Mouse (Mus musculus) right cerebral cortex, postnatal 25 days (tissue): Measurements from ENCODE around the gene Rbl2.

Experiments used
- DNase-seq: peaks from one replicate; pipeline ENCODE4 v3.0.0; 2022

Gene Rbl2

GRCm38 (mm10) chr8:91069834-91070233, at the start of gene Rbl2:
Gene Rbl2 (plus strand): TSS chr8:91070057.
- DNase-seq: peak; percentile 97

GRCm38 (mm10) chr8:91034417-91034816, 35.4 kb upstream of the Rbl2 start:
- no peak for DNase-seq

- no peak for DNase-seq
These were observed 33.0 kb upstream of the Rbl2 start for GRCm38 (mm10) chr8:91036905-91037304.

GRCm38 (mm10) chr8:91038637-91039036, 31.2 kb upstream of the Rbl2 start:
- no peak for DNase-seq

- no peak for DNase-seq
These were observed 23.5 kb upstream of the Rbl2 start for GRCm38 (mm10) chr8:91046370-91046769.

- DNase-seq: peak; percentile 52
These were observed 18.8 kb upstream of the Rbl2 start for GRCm38 (mm10) chr8:91051037-91051436.

- no peak for DNase-seq
These were observed 15.4 kb upstream of the Rbl2 start for GRCm38 (mm10) chr8:91054418-91054817.

- no peak for DNase-seq
These were observed 13.0 kb upstream of the Rbl2 start for GRCm38 (mm10) chr8:91056848-91057247.

GRCm38 (mm10) chr8:91059086-91059578, 10.7 kb upstream of the Rbl2 start:
- no peak for DNase-seq

- DNase-seq: no peak
These were observed 9.9 kb upstream of the Rbl2 start for GRCm38 (mm10) chr8:91059884-91060510.

GRCm38 (mm10) chr8:91060555-91061471, 9.0 kb upstream of the Rbl2 start:
- DNase-seq: no peak

- DNase-seq: no peak
These were observed 4.7 kb upstream of the Rbl2 start for GRCm38 (mm10) chr8:91065179-91065578.

- DNase-seq: no peak
These were observed 450 bp upstream of the Rbl2 start for GRCm38 (mm10) chr8:91069407-91069806.

- DNase-seq: peak; percentile 55
These were observed 510 bp downstream of the Rbl2 start for GRCm38 (mm10) chr8:91070275-91070859.

GRCm38 (mm10) chr8:91077077-91077867, 7.4 kb downstream of the Rbl2 start:
- no peak for DNase-seq

- DNase-seq: no peak
These were observed 9.8 kb downstream of the Rbl2 start for GRCm38 (mm10) chr8:91079678-91080077.

GRCm38 (mm10) chr8:91081911-91082310, 12.1 kb downstream of the Rbl2 start:
- no peak for DNase-seq

GRCm38 (mm10) chr8:91082428-91082827, 12.6 kb downstream of the Rbl2 start:
- no peak for DNase-seq

GRCm38 (mm10) chr8:91088452-91088851, 18.6 kb downstream of the Rbl2 start:
- DNase-seq: no peak

- no peak for DNase-seq
These were observed 19.7 kb downstream of the Rbl2 start for GRCm38 (mm10) chr8:91089601-91090000.

- no peak for DNase-seq
These were observed 24.3 kb downstream of the Rbl2 start for GRCm38 (mm10) chr8:91094135-91094534.

GRCm38 (mm10) chr8:91098106-91098505, 28.2 kb downstream of the Rbl2 start:
- no peak for DNase-seq

GRCm38 (mm10) chr8:91106271-91106670, 36.4 kb downstream of the Rbl2 start:
- no peak for DNase-seq
